Mouse (Mus musculus): ENCODE data around the gene Catip.
"Not testable (repeated sequence)": the region's sequence is repeated elsewhere in the genome, so short reads cannot be mapped to it uniquely, and the experiment has no call there.

The Catip gene

DNA sequence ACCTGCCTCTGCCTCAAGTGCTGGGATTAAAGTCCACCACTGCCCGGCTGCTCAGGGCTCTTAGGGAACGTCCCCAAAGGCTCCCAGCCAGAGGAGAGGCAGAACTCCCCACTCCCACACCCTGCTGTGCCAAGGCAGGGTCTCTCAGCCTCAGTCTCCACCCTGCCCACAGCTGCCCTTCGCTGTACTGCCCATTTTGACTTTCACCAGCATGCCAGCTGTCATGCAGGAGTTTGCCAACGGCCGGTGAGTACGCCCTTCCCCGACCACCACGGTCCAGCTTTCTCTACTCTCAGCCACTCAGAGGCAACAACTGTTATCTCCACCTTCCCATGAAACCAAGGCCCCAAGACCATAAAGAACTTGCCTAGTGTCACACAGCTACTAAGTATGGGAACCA lies 22.6 kb downstream of the Catip start:
- no peak for DNase-seq (ENCODE audit: low spot score in 2 of 2)

DNA sequence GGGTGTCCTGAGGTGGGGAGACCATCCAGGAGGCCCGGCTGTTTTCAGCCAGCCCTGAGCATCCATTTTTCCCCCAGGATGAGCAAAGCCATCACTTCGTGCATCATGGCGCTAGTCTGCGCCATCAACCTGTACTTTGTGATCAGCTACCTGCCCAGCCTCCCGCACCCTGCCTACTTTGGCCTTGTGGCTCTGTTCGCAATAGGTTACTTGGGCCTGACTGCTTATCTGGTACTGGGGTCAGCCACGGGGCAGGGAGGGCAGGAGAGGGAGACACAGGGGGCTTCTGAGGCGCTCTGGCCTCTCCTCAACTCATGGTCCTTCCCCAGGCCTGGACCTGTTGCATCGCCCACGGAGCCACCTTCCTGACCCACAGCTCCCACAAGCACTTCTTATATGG lies 23.2 kb downstream of the Catip start:
- DNase-seq (ENCODE audit: low spot score in 2 of 2): no peak

DNA sequence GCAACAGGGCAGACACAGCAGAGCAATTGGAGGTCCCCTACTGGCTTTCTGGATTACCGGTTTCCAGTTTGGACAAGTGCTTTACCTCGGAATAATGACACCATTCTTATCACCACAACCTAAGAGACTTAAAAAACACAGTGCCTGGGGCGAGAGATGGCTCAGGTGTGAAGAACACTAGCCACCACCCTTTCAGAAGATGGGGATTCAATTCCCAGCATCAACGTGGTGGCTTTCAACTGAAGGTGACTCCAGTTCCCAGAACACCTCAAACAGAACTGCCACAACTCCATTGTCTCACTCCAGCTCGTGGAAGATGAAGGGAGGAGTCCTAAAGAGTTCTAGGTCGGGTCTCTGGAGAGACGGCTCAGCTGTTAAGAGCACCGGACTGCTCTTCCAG lies 23.6 kb downstream of the Catip start:
- DNase-seq (ENCODE audit: low spot score in 2 of 2): no peak

DNA sequence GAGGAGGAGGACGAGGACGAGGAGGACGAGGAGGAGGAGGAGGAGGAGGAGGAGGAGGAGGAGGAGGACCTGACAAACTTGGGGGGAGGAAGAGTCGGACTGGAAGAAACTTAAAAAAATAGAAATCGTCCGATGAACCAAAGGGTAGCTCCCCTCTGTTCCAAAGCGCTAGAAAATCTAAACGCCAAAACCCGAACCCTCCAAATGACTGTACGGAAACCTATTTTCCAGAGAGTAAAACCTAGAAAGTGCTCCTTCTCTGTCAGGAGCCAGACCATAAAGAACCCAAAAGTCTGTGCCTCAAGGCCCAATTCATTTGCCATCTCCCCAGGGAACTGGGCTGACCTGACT lies 24.4 kb downstream of the Catip start:
- no peak for DNase-seq (ENCODE audit: low spot score in 2 of 2)

DNA sequence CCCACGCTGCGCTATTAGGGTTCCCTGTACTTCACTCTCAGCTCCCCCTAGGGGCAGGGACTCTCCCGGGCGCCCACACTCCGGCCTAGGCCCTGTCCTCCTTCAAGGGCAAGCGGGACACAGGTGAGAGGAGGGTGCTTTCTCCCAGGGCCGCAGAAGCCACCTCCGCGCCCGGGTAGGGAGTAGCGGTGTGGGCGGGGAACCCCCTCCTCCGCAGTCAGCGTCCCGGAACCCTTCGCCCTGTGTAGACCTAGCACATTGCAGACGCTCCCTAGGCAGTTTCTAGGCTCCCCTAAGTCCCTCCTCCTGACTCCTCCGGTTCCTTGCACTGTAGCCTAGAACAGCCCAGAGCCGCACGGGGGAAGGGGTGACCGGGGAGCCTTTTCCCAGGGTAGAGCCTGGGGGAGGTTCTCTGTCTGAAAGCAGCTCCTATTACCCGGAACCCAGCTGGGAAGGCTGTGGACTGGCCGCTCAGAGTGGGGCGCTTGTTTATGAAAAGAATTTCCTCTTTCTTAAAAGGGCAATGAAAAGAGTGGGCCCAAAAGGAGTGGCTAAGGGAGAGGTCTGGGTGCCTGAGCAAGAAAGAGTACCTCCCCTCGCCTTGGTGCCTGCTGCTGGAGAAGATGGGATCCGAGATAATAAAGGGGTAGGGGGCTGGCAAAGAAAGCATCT lies 24.9 kb downstream of the Catip start:
- DNase-seq (ENCODE audit: low spot score in 2 of 2): peak; percentile 88 to 93

DNA sequence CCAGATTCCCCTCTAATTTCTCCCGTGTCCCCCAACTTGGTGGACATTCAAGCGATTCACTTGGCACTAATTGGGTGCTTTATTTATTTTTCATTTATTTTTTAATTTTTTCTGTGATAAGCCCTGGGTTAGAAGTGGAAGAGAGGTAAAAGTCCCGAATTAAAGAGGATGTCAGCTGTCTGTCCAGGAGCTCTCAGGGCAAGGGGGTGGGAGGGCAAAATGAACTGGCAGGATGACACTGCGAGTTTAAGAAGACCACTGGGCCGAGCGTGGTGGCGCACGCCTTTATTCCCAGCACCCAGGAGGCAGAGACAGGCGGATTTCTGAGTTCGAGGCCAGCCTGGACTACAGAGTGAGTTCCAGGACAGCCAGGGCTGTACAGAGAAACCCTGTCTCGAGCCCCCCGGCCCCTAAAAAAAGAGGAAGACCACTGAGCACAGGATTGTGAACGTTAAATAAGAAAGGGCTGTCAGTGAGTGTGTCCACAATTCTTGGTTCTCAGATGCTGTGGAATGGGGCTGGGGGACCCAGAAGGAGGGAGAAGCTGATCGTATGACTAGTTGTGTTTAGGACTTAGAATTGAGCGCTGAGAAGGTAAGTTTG lies 25.6 kb downstream of the Catip start:
- DNase-seq (ENCODE audit: low spot score in 2 of 2): no peak

DNA sequence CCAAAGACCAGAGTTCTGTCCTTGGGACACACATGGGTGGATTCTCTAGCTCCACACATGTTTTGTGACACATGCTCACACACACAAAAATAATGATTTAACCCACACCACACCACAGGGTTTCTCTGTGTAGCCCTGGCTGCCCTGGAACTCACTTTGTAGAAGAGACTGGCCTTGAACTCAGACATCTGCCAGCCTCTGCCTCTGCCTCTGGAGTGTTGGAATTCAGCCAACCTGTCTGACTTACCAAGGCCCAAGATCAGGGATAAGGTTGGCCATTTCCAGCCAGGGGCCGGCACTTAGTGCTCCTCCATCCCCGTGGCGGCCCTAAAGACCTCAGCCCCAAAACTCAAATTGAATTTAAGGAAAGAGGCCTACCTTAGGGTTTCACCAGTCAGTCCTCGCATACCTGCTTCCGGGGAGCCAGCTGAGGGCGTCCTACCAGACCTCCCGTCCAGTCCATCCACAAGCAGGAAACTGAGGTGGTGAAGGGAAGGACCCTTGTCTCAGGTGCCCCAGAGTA lies 26.6 kb downstream of the Catip start:
- no peak for DNase-seq (ENCODE audit: low spot score in 2 of 2)

DNA sequence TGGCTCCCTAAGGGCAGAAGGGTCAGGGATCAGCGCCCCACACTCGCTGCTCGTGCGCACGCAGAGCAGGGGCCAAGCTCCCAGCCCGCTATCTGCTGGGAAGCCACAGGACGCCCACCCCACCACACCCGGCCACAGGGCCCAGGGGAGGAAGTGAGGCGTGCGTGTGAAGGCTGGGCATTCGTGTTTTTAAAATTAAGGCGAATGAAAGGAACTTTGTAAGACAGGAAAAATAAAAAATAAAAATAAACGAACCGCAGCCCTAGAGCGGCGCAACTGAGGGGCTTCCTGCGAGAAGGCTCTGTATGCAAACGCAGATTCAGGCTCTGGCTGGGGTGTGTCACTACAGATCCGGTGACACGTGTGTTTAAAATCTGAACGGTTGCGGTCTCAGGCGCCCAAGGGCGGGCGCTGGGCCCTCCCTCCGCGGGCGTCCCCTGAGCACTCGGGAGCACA lies 28.0 kb downstream of the Catip start:
- DNase-seq (ENCODE audit: low spot score in 2 of 2): peak; percentile 37 to 47

DNA sequence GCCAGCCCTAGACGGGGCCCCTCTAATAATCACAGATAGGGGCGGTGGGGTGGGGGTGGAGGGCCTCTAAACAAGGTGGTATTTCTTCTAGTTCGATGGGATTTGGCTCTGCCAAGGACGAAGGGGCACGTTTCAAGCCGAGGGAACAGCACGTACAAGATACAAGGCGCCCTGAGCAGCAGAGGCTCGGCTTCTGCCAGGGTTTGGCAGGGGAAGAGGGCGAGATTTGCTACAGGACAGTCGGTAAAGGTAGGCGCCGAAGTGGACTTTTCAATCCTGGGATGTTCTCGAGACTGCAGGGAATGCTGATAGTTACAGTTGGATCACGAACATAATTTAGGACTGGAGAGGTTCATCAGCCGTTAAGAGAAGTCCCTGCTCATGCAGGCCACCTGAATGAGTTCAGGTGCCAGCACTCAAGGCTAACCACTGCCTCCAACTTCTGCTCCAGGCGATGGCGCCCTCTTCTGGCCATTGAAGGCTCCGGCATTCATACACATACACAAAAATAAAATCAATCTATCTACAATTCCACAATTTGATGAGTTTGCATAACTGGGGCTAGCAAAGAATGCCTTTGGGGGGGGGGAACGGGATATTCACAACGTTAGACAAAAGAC lies 28.5 kb downstream of the Catip start:
- peak; percentile 59 to 75 for DNase-seq (ENCODE audit: low spot score in 2 of 2)

DNA sequence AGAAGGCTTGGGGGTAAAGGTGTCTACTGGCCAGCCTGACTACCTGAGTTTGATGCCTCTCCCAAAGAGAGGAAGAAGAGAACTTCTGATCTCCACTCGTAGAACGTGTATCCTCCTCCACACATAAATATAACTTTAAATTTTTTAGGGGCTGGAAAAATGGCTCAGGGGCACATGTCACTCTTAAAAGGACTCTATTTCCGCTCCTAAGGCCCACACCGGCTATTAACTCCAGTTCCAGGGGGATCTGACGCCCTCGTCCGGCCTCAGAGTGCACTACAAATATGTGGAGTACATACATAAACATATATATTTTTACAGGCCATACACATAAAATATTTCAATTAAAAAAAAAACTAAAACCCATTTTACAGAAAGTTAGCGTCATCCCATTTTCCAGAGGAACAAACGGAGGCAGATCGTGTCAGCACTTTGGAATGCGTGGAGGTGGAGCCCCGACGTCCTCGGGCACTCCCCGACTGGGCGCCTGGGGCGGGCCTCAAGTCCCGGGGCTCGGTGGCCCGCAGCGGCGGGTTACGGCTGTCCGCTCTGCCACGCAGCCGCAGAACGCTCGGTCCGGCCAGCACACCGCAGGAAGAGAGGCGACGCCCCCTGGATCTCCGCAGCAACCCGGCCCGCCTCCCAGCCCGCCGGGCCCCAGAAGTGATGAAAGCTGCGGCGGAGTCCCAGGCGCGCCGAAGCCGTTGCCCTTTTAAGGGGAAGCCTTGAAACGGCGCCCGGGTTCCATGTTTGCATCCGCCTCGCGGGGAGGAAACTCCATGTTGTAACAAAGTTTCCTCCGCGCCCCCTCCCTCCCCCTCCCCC lies 29.2 kb downstream of the Catip start, which contains the start of gene Ctdsp1:
Ctdsp1 (plus strand) TSS at position 586 of the 825 bp plus-strand sequence.
- peak; percentile 86 to 94 for DNase-seq (ENCODE audit: low spot score in 2 of 2)

DNA sequence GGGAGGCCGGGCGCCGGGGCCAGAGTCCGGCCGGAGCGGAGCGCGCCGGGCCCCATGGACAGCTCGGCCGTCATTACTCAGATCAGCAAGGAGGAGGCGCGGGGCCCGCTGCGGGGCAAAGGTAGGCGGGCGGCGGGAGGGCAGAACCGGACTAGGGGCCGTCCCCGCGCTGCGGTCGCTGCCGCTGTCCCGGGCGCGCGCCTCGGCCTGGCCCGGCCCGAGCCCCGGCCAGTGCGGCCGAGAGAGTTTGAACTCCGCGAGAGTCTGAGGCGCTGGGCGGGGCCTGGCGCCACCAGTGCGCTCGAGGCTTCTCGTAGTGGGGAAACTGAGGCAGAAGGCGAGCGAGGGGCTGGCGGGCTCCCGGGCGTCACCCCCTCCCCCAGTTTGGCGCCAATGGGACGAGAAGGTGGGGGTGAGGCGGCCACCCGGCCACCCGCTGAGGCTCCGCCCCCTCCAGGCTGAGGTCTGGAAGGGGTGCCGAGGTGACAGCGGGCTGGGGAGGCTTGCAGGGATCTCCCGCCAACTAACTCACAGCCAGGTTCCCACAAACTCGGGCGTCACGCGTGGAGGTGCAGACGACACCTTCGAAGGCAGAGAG lies 30.0 kb downstream of the Catip start:
- peak; percentile 65 to 68 for DNase-seq (ENCODE audit: low spot score in 2 of 2)

DNA sequence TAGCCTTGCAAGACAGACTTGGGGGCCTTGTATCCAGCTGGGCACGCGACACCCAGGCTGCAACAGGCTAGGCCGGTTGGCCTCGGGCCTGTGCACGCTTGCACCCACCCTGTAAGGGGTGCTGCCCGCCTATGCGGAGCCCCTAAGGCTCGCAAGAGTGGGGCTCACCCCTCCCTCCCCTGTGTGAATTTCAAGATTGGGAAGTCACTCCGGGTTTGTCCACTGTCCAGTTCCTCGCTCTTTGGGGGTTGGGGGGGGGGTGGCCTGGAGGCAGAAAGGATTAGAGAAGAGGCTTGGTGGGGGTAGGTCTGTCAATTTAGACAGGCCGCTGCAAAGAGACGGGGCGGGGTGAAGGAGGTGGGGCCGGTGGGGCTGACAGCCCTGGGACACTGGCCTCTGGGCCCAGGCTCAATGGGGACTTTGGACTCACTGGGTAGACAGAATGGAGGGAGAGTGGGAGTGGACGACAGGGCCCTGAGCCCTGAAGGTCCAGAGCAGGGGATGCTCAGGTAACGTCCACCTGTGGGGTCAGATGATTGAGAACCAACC lies 30.6 kb downstream of the Catip start:
- DNase-seq (ENCODE audit: low spot score in 2 of 2): no peak

DNA sequence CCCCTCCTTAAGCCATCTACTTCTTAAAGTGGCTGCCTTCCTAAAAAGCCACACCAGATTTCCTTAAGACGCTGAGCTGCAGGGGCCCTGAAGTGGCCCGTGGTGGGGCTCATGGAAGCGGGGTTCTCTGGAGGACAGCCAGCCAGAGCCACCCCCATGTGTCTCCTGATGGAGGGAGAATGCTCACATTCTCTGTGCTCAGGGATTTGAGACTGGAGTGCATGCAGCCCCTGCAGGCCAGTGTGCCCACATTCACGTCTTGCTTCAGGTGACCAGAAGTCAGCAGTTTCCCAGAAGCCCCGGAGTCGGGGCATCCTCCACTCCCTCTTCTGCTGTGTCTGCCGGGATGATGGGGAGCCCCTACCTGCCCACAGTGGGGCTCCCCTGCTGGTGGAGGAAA lies 31.1 kb downstream of the Catip start:
- DNase-seq (ENCODE audit: low spot score in 2 of 2): no peak

DNA sequence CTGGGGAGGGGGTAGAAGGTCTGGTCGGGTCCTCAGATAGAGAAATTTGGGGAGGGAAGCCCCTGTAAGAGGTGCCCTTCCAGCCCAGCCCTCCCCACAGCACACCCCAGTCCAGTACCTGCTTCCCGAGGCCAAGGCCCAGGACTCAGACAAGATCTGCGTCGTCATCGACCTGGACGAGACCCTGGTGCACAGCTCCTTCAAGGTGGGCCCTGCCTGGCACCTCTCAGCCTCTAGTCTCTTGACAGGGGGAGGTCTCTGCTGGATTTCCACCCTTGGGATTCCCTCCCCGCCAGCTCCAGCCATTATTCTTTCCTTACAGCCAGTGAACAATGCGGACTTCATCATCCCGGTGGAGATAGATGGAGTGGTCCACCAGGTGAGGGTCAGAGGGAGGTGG lies 31.8 kb downstream of the Catip start:
- no peak for DNase-seq (ENCODE audit: low spot score in 2 of 2)

DNA sequence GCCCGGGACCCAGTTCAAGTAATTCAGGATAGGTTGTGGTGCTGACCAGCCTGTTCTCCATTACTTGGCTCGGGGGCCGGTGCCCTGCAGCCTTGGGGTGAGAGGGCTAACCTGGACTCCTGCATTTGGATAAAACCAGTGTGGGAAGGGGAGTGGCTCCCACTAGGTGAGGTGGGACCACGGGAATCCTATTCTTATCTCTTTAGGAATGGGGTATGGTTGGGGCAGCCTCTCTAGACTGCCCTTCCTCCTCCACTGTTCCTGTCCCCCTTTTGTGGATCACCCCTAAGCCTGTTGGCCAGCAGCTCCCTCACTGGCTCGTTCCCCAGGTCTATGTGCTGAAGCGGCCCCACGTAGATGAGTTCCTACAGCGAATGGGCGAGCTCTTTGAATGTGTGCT lies 32.4 kb downstream of the Catip start:
- no peak for DNase-seq (ENCODE audit: low spot score in 2 of 2)

DNA sequence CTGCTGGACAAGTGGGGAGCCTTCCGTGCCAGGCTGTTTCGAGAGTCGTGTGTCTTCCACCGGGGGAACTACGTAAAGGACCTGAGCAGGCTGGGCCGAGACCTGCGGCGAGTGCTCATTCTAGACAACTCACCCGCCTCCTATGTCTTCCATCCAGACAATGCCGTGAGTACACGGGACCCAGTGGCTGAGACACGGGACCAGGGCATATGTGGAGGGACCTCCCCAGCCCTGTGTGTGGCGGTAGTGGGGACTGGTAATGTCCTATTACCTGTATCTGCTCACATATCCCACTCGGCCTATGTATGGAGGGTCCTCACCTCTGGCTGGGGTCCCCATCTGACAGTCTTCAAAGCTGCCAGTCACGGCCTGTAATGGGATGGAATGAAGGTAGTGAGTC lies 33.0 kb downstream of the Catip start:
- no peak for DNase-seq (ENCODE audit: low spot score in 2 of 2)

DNA sequence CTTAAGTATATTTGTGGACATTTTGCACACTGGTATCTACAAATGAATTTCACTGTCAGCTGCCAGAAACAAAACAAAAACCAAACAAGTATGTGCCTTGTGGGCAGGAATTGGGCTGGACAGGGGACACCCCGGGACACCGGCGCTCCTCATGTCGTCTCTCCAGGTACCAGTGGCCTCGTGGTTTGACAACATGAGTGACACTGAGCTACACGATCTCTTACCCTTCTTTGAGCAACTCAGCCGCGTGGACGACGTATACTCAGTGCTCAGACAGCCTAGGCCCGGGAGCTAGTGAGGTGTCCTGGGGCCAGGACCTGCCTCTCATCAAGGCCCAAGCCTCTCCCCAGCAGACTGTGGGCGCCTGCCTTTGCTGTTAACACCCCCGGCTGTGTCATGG lies 33.4 kb downstream of the Catip start:
- DNase-seq (ENCODE audit: low spot score in 2 of 2): no peak

DNA sequence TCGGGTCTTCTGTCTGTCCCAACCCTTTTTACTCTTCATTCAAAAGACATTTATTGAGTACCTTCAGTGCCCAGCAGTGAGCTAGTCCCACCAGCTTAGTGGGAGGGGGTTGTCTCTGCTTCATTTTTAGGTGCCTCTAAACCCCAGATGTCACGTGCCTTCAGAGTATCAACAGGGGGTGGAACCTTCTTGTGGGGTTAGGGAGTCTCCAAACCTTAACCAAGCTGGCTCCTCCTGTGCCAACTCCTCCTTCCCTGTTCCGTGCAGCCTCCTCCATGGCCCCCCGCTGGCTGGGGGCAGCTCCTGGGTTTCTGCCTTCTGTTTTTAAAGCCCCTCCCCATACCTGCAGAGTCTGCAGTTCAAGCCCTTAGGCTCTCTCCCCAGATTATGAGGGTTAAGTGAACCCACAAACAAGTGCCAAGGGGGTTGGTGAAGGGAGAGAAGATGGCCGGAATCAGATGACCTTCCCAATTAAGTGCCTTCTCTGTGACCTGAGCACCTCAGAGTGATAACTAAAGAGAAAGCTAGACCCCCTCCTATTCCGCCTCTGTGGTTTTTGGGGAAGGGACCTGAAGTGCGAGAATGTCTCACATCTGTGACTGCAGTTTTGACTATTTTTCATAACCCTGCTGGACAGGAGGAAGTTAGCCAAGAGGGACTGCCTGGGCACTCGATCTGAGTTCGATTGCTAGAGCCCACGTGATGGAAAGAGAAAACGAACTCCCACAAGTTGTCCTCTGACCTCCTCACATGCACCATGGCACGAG lies 34.7 kb downstream of the Catip start:
- not testable (repeated sequence) for DNase-seq (ENCODE audit: low spot score in 2 of 2)

DNA sequence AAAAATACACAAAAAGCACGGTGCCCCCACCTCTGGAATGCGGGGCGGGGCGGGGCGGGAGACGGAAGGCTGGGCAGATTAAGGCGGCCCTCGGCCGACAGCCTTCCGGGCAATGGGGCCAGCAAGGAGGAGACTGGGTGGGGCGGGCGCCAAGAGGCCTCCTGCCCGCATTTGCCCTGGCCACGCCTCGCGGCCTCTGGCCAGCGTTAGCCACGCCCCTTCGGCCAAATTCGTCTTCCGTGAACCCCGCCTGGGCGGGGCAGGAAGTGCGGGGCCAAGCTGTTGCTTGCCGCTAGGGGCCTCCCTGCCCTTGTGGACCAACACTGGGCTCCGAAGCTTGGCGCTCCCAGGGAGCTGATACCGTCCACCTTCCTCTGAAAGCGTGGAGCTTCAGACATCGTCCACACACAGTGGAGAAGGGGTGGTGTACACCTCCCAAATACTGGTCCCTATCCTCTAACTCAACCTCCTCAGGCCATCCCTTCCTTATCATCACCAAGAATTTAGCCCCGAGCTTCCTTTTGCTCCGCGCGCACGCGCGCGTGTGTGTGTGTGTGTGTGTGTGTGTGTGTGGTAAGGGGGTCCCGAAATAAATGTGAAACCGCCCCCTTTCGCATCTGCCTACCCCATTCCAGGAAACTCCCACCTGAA lies 35.5 kb downstream of the Catip start:
- DNase-seq (ENCODE audit: low spot score in 2 of 2): peak; percentile 95 to 97

DNA sequence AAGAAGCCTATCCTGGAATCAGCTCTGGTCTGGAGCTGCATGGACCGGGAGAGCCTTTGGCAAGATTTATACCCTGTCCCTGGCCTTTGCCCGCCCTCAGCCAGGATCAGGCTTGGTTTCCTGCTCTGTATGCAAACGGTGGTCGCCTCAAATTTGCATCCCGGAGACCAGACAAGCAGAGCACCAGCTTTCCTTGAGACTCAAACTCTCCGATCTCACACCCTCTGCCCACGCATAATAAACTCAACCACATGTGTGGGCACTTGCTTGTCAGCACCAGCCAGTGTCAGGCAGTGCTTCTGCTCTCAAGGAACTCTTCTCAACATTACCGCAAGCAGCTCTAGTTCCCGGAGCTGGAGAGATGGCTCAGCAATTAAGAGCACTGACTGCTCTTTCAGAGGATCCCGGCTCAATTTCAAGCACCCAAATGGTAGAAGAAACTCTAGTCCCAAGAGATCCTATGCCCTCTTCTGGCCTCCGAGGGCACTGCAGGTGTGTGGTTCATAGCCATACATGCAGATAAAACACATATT lies 36.1 kb downstream of the Catip start:
- DNase-seq (ENCODE audit: low spot score in 2 of 2): peak; percentile 60 to 82
